Mouse (Mus musculus) midbrain, embryonic 14.5 days (tissue): Measurements from ENCODE around the gene Ctcfl. TPM values are rescaled to one million over a fixed set of nuclear protein-coding genes. Genes with fewer than 3 reads are reported as not detected.

Source experiments
- ATAC-seq: fragments of 200-750 bp; cut with Nextera tagmentation; 2 replicates; pipeline ENCODE4 v1.8.0; 2017; ENCODE audit warnings: moderate number of reproducible peaks, moderate library complexity; ENCODE audit not compliant: low FRiP score, low TSS enrichment
- DNase-seq: peaks from one replicate; pipeline ENCODE4 v3.0.0-alpha.2; 2015
- H3K27ac ChIP-seq: fragments of 300-500 bp; sonication (generic); replicated peaks from 2 replicates; pipeline ENCODE4 v1.5.1; 2014; ENCODE audit warnings: mild to moderate bottlenecking, low read depth, low read length, moderate library complexity
- H3K27me3 ChIP-seq: fragments of 300-500 bp; sonication (generic); 2 replicates; pipeline ENCODE4 v1.6.1; 2014; ENCODE audit warnings: low read length, control low read depth, mixed read lengths; ENCODE audit not compliant: control insufficient read depth, insufficient read depth
- H3K36me3 ChIP-seq: fragments of 300-500 bp; sonication (generic); 2 replicates; pipeline ENCODE4 v1.6.1; 2014; ENCODE audit warnings: low read length, control low read depth; ENCODE audit not compliant: control insufficient read depth, insufficient read depth
- H3K4me1 ChIP-seq: fragments of 300-500 bp; sonication (generic); 2 replicates; pipeline ENCODE4 v1.6.1; 2014; ENCODE audit warnings: mild to moderate bottlenecking, antibody characterized with exemption, low read length, control low read depth; ENCODE audit not compliant: control insufficient read depth, insufficient read depth
- H3K4me2 ChIP-seq: fragments of 300-500 bp; sonication (generic); 2 replicates; pipeline ENCODE4 v1.6.1; 2014; ENCODE audit warnings: mild to moderate bottlenecking, low read length, moderate library complexity
- H3K4me3 ChIP-seq: fragments of 300-500 bp; sonication (generic); replicated peaks from 2 replicates; pipeline ENCODE4 v1.5.1; 2014; ENCODE audit warnings: low read depth, low read length
- H3K9ac ChIP-seq: fragments of 300-500 bp; sonication (generic); replicated peaks from 2 replicates; pipeline ENCODE4 v1.6.1; 2014; ENCODE audit warnings: mild to moderate bottlenecking, low read length, moderate library complexity
- H3K9me3 ChIP-seq: fragments of 300-500 bp; sonication (generic); 2 replicates; pipeline ENCODE4 v1.6.1; 2016; ENCODE audit warnings: low read length, control low read depth, mixed read lengths; ENCODE audit not compliant: control insufficient read depth
- WGBS: fragments of 180-500 bp; shearing (Covaris S2); extraction: QIAGEN DNeasy Blood & Tissue Kit; methylation state at CpG from one replicate; pipeline ENCODE4 v1.1.7; 2014; 5-methylcytosine and 5-hydroxymethylcytosine counted together
- polyA plus RNA-seq: library from polyadenylated mRNA; unstranded; fragments of >200 nt; fragmentation: Nextera tagmentation; extraction: Ambion mirVana; gene quantifications from 2 replicates; pipeline ENCODE4 v1.2.1, GENCODE M21; 2014

The Ctcfl gene
- polyA plus RNA-seq, 1 experiment from 2014 or later, result not detected

GRCm38 (mm10) chr2:173083106-173083505 lies 36.2 kb downstream of the Ctcfl start:
- no peaks in the 10 kb centered on the region for H3K36me3 ChIP-seq
- DNase-seq (no peak), ATAC-seq (no peak)
- WGBS, result 83% methylated on average over 9 of the region's 9 CpGs
- H3K9me3 ChIP-seq, result no peaks in the 10 kb centered on the region
- no peaks in the 10 kb centered on the region for H3K27me3 ChIP-seq
- H3K4me3 ChIP-seq, result no peak overlapping the region
- no peak overlapping the region for H3K4me2 ChIP-seq
- no peak overlapping the region for H3K27ac ChIP-seq
- no peaks in the 10 kb centered on the region for H3K4me1 ChIP-seq
- H3K9ac ChIP-seq, result no peak overlapping the region

GRCm38 (mm10) chr2:173082706-173083105 lies 36.6 kb downstream of the Ctcfl start:
- ATAC-seq, result no peak
- Histone ChIP-seq H3K27me3 (no peaks in the 10 kb centered on the region), H3K4me1 (no peaks in the 10 kb centered on the region), H3K36me3 (no peaks in the 10 kb centered on the region), H3K27ac (no peak overlapping the region), H3K4me2 (no peak overlapping the region), H3K9ac (no peak overlapping the region), H3K4me3 (no peak overlapping the region), H3K9me3 (no peaks in the 10 kb centered on the region)
- 90% methylated on average over 3 of the region's 3 CpGs for WGBS
- DNase-seq, result no peak

DNA sequence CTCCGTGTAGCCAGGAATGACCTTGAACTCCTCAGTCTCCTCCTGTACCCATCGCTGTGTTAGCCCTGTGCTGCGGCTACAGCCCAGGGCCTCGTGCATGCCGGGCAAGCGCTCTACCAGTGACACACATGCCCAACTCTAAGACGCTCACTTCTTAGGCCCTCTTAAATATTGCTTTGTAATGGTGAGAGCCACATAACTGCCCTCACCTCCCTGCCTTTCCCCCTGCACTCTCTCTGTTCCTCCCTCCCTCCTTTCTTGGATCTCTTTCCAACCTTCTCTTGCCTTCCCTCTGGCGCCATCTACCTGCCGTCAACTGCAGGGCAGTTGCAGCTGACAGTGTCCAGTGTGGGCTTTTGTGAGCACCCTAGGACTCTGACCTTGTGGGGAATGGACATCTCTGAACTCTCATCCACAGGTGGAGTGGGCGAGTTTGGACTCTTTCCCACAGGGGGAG lies 38.5 kb downstream of the Ctcfl start:
- no peaks in the 10 kb centered on the region for H3K9me3 ChIP-seq
- no peak overlapping the region for H3K4me3 ChIP-seq
- 28% methylated on average over 10 of the region's 10 CpGs for WGBS
- no peak overlapping the region for H3K9ac ChIP-seq
- no peak overlapping the region for H3K27ac ChIP-seq
- 0 out of 2 replicates have a peak, but pooled peaks have one; percentile 27 for ATAC-seq
- H3K4me2 ChIP-seq, result no peak overlapping the region
- no peaks in the 10 kb centered on the region for H3K27me3 ChIP-seq
- peak; percentile 83 for DNase-seq
- no peaks in the 10 kb centered on the region for H3K4me1 ChIP-seq
- H3K36me3 ChIP-seq, result no peaks in the 10 kb centered on the region

- H3K4me1 ChIP-seq, result no peaks in the 10 kb centered on the region
- no peak overlapping the region for H3K4me3 ChIP-seq
- WGBS, result 59% methylated on average over 10 of the region's 10 CpGs
- DNase-seq, result no peak
- no peaks in the 10 kb centered on the region for H3K9me3 ChIP-seq
- H3K4me2 ChIP-seq, result no peak overlapping the region
- no peak for ATAC-seq
- no peak overlapping the region for H3K9ac ChIP-seq
- no peak overlapping the region for H3K27ac ChIP-seq
- H3K27me3 ChIP-seq, result no peaks in the 10 kb centered on the region
- no peaks in the 10 kb centered on the region for H3K36me3 ChIP-seq
Measured at GRCm38 (mm10) chr2:173079766-173080549, 39.4 kb downstream of the Ctcfl start.

GRCm38 (mm10) chr2:173076921-173077320 lies 42.4 kb downstream of the Ctcfl start:
- Histone ChIP-seq H3K9me3 (no peaks in the 10 kb centered on the region), H3K4me2 (no peak overlapping the region), H3K4me1 (no peaks in the 10 kb centered on the region), H3K36me3 (no peaks in the 10 kb centered on the region), H3K27ac (no peak overlapping the region), H3K4me3 (no peak overlapping the region), H3K27me3 (no peaks in the 10 kb centered on the region), H3K9ac (no peak overlapping the region)
- DNase-seq (no peak), ATAC-seq (no peak)
- 90% methylated on average over 9 of the region's 9 CpGs for WGBS

DNA sequence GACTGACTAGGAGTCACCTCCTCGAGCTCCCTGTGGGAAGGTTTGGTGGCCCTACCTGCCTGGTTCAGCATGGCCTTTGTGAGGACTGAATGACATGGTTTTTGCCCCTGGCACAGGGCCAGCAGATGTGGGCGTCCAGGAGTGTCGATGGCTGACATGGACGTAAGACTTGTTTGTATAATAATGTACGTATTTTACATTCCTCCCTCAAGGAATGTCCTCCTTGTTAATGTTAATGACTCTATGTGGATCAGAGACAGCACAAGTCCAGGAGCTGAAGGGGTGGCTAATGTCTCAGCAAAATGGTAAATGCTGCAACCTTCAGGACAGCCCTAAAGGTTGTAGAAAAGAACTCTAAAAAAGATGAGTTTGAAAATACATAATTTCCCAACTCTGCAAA lies 45.7 kb downstream of the Ctcfl start:
- Histone ChIP-seq H3K27ac (no peak overlapping the region), H3K4me3 (no peak overlapping the region), H3K9ac (no peak overlapping the region), H3K4me1 (no peaks in the 10 kb centered on the region), H3K9me3 (no peaks in the 10 kb centered on the region), H3K4me2 (no peak overlapping the region), H3K27me3 (no peaks in the 10 kb centered on the region), H3K36me3 (no peaks in the 10 kb centered on the region)
- WGBS, result 72% methylated on average over 5 of the region's 5 CpGs
- DNase-seq (no peak), ATAC-seq (no peak)

DNA sequence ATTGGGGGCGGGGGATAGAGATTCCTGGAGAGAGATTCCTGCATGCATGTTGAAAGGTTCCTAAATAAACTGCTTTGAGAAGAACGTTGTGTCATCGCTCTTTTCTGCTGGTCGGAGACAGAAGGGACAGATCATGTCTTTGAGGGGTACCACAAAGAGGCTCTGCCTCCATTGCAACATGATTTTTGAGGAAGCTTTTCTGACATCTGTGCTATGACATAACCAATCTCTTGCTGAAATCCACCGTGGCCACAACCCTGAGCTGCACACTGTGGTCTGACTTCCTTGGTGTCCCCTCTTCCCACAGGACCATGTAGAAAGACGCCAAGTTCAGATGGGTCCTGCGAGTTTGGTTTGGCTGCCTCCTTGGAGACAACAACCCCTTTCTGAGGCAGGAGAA lies 46.4 kb downstream of the Ctcfl start:
- no peak for DNase-seq
- H3K27me3 ChIP-seq, result no peaks in the 10 kb centered on the region

DNA sequence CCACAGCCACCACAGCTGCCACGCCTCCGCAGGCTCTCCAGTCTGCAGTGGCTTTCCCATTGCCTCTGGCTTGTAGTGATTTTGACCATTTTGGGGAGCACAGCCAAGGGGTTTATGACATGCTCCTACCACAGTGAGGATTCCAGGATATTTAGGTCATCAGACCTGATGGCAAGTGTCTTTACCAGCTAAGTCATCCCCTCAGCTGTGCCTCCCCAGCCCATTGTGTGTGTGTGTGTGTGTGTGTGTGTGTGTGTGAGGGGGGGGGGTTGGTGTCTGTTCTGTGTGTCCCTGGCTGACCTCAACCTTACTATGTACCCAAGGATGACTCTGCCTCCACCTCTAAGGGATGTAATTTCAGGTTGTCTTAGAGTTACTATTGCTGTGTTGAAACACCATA lies 54.5 kb downstream of the Ctcfl start:
- Histone ChIP-seq H3K36me3 (no peaks in the 10 kb centered on the region), H3K27me3 (no peaks in the 10 kb centered on the region), H3K9me3 (no peaks in the 10 kb centered on the region), H3K4me1 (no peaks in the 10 kb centered on the region), H3K4me3 (no peak overlapping the region), H3K27ac (no peak overlapping the region), H3K4me2 (no peak overlapping the region), H3K9ac (no peak overlapping the region)
- WGBS, result 93% methylated on average over 2 of the region's 2 CpGs
- ATAC-seq, result no peak
- no peak for DNase-seq

More for the DNA sequence above, 46.4 kb downstream of the Ctcfl start:
- no peaks in the 10 kb centered on the region for H3K36me3 ChIP-seq
- H3K9ac ChIP-seq, result no peak overlapping the region
- 90% methylated on average over 7 of the region's 7 CpGs for WGBS
- H3K4me3 ChIP-seq, result no peak overlapping the region
- H3K9me3 ChIP-seq, result no peaks in the 10 kb centered on the region
- H3K4me2 ChIP-seq, result no peak overlapping the region
- ATAC-seq, result no peak
- H3K4me1 ChIP-seq, result no peaks in the 10 kb centered on the region
- H3K27ac ChIP-seq, result no peak overlapping the region

- H3K27me3 ChIP-seq, result no peaks in the 10 kb centered on the region
- H3K27ac ChIP-seq, result no peak overlapping the region
Measured at GRCm38 (mm10) chr2:173063219-173063618, 56.1 kb downstream of the Ctcfl start.

More at GRCm38 (mm10) chr2:173063219-173063618, 56.1 kb downstream of the Ctcfl start:
- no peak overlapping the region for H3K4me2 ChIP-seq
- no peaks in the 10 kb centered on the region for H3K9me3 ChIP-seq
- no peaks in the 10 kb centered on the region for H3K36me3 ChIP-seq
- H3K9ac ChIP-seq, result no peak overlapping the region
- ATAC-seq, result no peak
- H3K4me1 ChIP-seq, result 0 out of 2 replicates have a peak, but pooled peaks cover 3% of the 10 kb centered on the region
- DNase-seq, result no peak
- 43% methylated on average over 1 of the region's 1 CpGs for WGBS
- no peak overlapping the region for H3K4me3 ChIP-seq
